Mouse (Mus musculus): ENCODE measurements around the gene Psmb6. TPM values are rescaled to one million over a fixed set of nuclear protein-coding genes. Genes with fewer than 3 reads are reported as not detected.

Psmb6 gene
- 709 and 761 TPM in 2 replicates for polyA plus RNA-seq (2014; fragmentation: Nextera tagmentation; extraction: Ambion mirVana)

GRCm38 (mm10) chr11:70525184-70525678 is at the start of gene Psmb6:
Gene Psmb6 (plus strand): TSS chr11:70525367.
- under 1% methylated on average over 25 of the region's 26 CpGs for WGBS
- H3K27me3 ChIP-seq (ENCODE audit: control insufficient read depth, insufficient read depth, low read length): no peaks in the 10 kb centered on the region
- H3K4me2 ChIP-seq (replicated peaks; ENCODE audit: low read depth, low read length): peak within 1 kb of the TSS; percentile 79
- no peaks in the 10 kb centered on the region for H3K9me3 ChIP-seq (ENCODE audit: control insufficient read depth, low read depth, low read length)
- peak within 1 kb of the TSS; percentile 11; the same call in 1 of the 2 replicates for H3K27ac ChIP-seq (ENCODE audit: low read length)
- H3K4me3 ChIP-seq (ENCODE audit: low read depth, low read length): peak within 1 kb of the TSS; percentile 69
- peak within 1 kb of the TSS; percentile 63 for H3K9ac ChIP-seq (replicated peaks; ENCODE audit: low read depth, low read length)
- H3K36me3 ChIP-seq (ENCODE audit: control insufficient read depth, insufficient read depth, low read length): peaks cover 21% of the 10 kb centered on the region
- H3K4me1 ChIP-seq (ENCODE audit: control insufficient read depth, insufficient read depth, low read length): peaks cover 6% of the 10 kb centered on the region; the same call in 1 of the 2 replicates
- ATAC-seq (ENCODE audit: insufficient number of reproducible peaks, insufficient read depth, low FRiP score, low read depth): peak; percentile 90

GRCm38 (mm10) chr11:70485498-70485897 is 39.7 kb upstream of the Psmb6 start:
- WGBS: 59% methylated on average over 2 of the region's 2 CpGs
- H3K4me2 ChIP-seq (replicated peaks; ENCODE audit: low read depth, low read length): no peak overlapping the region
- no peak overlapping the region for H3K4me3 ChIP-seq (ENCODE audit: low read depth, low read length)
- H3K9me3 ChIP-seq (ENCODE audit: control insufficient read depth, low read depth, low read length): no peaks in the 10 kb centered on the region
- H3K27ac ChIP-seq (ENCODE audit: low read length): no peak overlapping the region
- no peak for ATAC-seq (ENCODE audit: insufficient number of reproducible peaks, insufficient read depth, low FRiP score, low read depth)
- H3K36me3 ChIP-seq (ENCODE audit: control insufficient read depth, insufficient read depth, low read length): no peaks in the 10 kb centered on the region
- no peaks in the 10 kb centered on the region for H3K27me3 ChIP-seq (ENCODE audit: control insufficient read depth, insufficient read depth, low read length)
- no peak overlapping the region for H3K9ac ChIP-seq (replicated peaks; ENCODE audit: low read depth, low read length)
- H3K4me1 ChIP-seq (ENCODE audit: control insufficient read depth, insufficient read depth, low read length): no peaks in the 10 kb centered on the region

GRCm38 (mm10) chr11:70487816-70488215 is 37.4 kb upstream of the Psmb6 start:
- no peaks in the 10 kb centered on the region for H3K36me3 ChIP-seq (ENCODE audit: control insufficient read depth, insufficient read depth, low read length)
- H3K27me3 ChIP-seq (ENCODE audit: control insufficient read depth, insufficient read depth, low read length): no peaks in the 10 kb centered on the region
- H3K27ac ChIP-seq (ENCODE audit: low read length): no peak overlapping the region
- ATAC-seq (ENCODE audit: insufficient number of reproducible peaks, insufficient read depth, low FRiP score, low read depth): no peak
- WGBS: 40% methylated on average over 4 of the region's 4 CpGs
- no peaks in the 10 kb centered on the region for H3K4me1 ChIP-seq (ENCODE audit: control insufficient read depth, insufficient read depth, low read length)
- no peak overlapping the region for H3K4me3 ChIP-seq (ENCODE audit: low read depth, low read length)
- no peak overlapping the region for H3K4me2 ChIP-seq (replicated peaks; ENCODE audit: low read depth, low read length)
- H3K9ac ChIP-seq (replicated peaks; ENCODE audit: low read depth, low read length): no peak overlapping the region
- peaks cover 4% of the 10 kb centered on the region; the same call in 1 of the 2 replicates for H3K9me3 ChIP-seq (ENCODE audit: control insufficient read depth, low read depth, low read length)

DNA sequence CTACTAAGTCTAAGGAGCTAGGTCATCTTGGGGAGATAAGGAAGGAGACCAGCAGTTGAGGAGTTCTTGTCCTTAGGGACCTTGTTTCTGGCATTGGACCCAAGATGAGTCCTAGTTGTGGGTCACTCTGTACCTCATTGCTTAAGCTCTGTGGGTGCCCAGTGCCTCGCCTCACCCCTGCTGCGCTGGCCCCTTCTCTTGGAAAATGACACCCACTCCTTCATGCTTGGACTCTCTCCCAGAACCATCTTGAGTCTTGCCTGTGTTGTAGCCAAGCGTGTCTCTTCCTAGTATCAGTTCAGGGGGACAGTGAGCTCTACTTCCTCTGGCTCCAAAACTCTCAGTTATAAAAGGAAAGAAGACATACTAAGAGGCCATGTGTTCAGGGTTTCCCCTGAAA is 36.0 kb upstream of the Psmb6 start:
- no peaks in the 10 kb centered on the region for H3K27me3 ChIP-seq (ENCODE audit: control insufficient read depth, insufficient read depth, low read length)
- H3K9ac ChIP-seq (replicated peaks; ENCODE audit: low read depth, low read length): no peak overlapping the region
- ATAC-seq (ENCODE audit: insufficient number of reproducible peaks, insufficient read depth, low FRiP score, low read depth): no peak
- no peak overlapping the region for H3K4me3 ChIP-seq (ENCODE audit: low read depth, low read length)
- no peak overlapping the region for H3K4me2 ChIP-seq (replicated peaks; ENCODE audit: low read depth, low read length)
- H3K4me1 ChIP-seq (ENCODE audit: control insufficient read depth, insufficient read depth, low read length): no peaks in the 10 kb centered on the region
- peaks cover 4% of the 10 kb centered on the region; the same call in 1 of the 2 replicates for H3K9me3 ChIP-seq (ENCODE audit: control insufficient read depth, low read depth, low read length)
- 85% methylated on average over 3 of the region's 3 CpGs for WGBS
- H3K27ac ChIP-seq (ENCODE audit: low read length): no peak overlapping the region
- no peaks in the 10 kb centered on the region for H3K36me3 ChIP-seq (ENCODE audit: control insufficient read depth, insufficient read depth, low read length)

- Histone ChIP-seq H3K27me3 (ENCODE audit: control insufficient read depth, insufficient read depth, low read length) (no peaks in the 10 kb centered on the region), H3K4me2 (replicated peaks; ENCODE audit: low read depth, low read length) (no peak overlapping the region), H3K27ac (ENCODE audit: low read length) (no peak overlapping the region), H3K9ac (replicated peaks; ENCODE audit: low read depth, low read length) (no peak overlapping the region), H3K4me1 (ENCODE audit: control insufficient read depth, insufficient read depth, low read length) (no peaks in the 10 kb centered on the region), H3K4me3 (ENCODE audit: low read depth, low read length) (no peak overlapping the region), H3K9me3 (ENCODE audit: control insufficient read depth, low read depth, low read length) (peaks cover 4% of the 10 kb centered on the region; the same call in 1 of the 2 replicates), H3K36me3 (ENCODE audit: control insufficient read depth, insufficient read depth, low read length) (no peaks in the 10 kb centered on the region)
- 85% methylated on average over 6 of the region's 6 CpGs for WGBS
- no peak for ATAC-seq (ENCODE audit: insufficient number of reproducible peaks, insufficient read depth, low FRiP score, low read depth)
Observed at GRCm38 (mm10) chr11:70489684-70490083, 35.5 kb upstream of the Psmb6 start.

DNA sequence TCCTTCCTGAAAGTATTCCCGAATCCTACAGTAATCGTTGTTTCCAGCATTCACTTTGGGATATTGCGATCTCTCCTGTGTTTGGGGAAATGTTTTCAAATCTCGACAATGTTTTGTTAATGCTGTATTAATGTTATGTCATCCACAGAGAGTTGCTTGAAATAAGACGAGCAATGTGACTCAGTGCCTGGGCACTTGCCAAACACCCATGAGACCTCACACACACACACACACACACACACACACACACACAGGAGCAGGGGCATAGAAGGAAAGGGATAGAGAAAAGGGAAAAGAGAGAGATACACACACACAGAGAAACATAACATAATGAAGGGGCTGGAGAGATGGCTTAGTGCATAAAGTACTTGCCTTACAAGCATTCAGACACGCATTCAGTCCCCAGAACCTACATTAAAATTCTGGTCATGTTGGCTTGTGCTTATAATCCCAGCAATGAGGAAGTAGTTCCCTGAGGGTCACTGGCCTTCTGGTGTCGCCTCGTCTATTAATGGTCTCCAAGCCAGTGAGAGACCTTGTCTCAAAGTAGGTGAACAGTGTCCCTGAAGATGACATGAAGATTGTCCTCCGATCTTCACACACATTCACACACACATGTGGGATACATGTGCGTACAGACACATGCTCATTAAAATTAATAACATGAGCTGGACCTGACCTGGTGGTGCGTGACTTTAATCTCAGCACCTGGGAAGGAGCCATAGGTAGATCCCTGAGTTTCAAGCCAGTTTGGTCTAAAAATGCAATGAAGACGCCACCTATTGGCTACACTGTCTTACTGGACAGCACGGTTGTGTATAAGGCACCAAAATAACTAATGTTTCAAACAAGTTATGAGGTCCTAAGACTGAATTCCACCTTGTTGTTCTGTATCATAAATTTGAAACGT is 25.3 kb upstream of the Psmb6 start:
- WGBS: 67% methylated on average over 14 of the region's 14 CpGs
- no peaks in the 10 kb centered on the region for H3K36me3 ChIP-seq (ENCODE audit: control insufficient read depth, insufficient read depth, low read length)

GRCm38 (mm10) chr11:70500476-70500812 is 24.7 kb upstream of the Psmb6 start:
- H3K9me3 ChIP-seq (ENCODE audit: control insufficient read depth, low read depth, low read length): no peaks in the 10 kb centered on the region
- no peak overlapping the region for H3K4me3 ChIP-seq (ENCODE audit: low read depth, low read length)
- no peak overlapping the region for H3K27ac ChIP-seq (ENCODE audit: low read length)
- 69% methylated on average over 1 of the region's 1 CpGs for WGBS
- H3K36me3 ChIP-seq (ENCODE audit: control insufficient read depth, insufficient read depth, low read length): no peaks in the 10 kb centered on the region
- H3K4me2 ChIP-seq (replicated peaks; ENCODE audit: low read depth, low read length): no peak overlapping the region
- H3K9ac ChIP-seq (replicated peaks; ENCODE audit: low read depth, low read length): no peak overlapping the region
- no peaks in the 10 kb centered on the region for H3K4me1 ChIP-seq (ENCODE audit: control insufficient read depth, insufficient read depth, low read length)
- H3K27me3 ChIP-seq (ENCODE audit: control insufficient read depth, insufficient read depth, low read length): no peaks in the 10 kb centered on the region
- no peak for ATAC-seq (ENCODE audit: insufficient number of reproducible peaks, insufficient read depth, low FRiP score, low read depth)

More for the DNA sequence above, 25.3 kb upstream of the Psmb6 start:
- Histone ChIP-seq H3K27me3 (ENCODE audit: control insufficient read depth, insufficient read depth, low read length) (no peaks in the 10 kb centered on the region), H3K27ac (ENCODE audit: low read length) (no peak overlapping the region), H3K4me2 (replicated peaks; ENCODE audit: low read depth, low read length) (no peak overlapping the region), H3K9me3 (ENCODE audit: control insufficient read depth, low read depth, low read length) (no peaks in the 10 kb centered on the region), H3K4me3 (ENCODE audit: low read depth, low read length) (no peak overlapping the region), H3K4me1 (ENCODE audit: control insufficient read depth, insufficient read depth, low read length) (no peaks in the 10 kb centered on the region), H3K9ac (replicated peaks; ENCODE audit: low read depth, low read length) (no peak overlapping the region)
- ATAC-seq (ENCODE audit: insufficient number of reproducible peaks, insufficient read depth, low FRiP score, low read depth): no peak

DNA sequence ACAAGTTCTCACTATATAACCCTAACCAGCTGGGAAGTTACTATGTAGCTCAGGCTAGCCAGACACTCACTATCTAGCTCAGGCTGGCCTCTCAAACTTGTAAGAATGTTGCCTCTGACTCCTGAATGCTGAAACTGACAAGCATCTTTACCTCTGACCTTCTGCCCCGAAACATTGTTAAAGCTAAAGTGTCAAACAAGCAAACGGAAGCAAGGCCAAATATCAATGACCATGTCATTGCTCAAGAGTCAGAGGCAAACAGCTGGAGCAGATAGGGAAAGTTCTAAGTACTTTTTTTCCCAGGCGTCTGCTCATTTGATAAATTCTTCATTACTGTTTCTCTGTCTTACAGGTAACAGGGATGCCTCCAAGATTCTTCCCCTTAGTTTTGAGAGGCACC is 23.1 kb upstream of the Psmb6 start:
- Histone ChIP-seq H3K4me3 (ENCODE audit: low read depth, low read length) (no peak overlapping the region), H3K27ac (ENCODE audit: low read length) (no peak overlapping the region), H3K9ac (replicated peaks; ENCODE audit: low read depth, low read length) (no peak overlapping the region), H3K27me3 (ENCODE audit: control insufficient read depth, insufficient read depth, low read length) (no peaks in the 10 kb centered on the region), H3K9me3 (ENCODE audit: control insufficient read depth, low read depth, low read length) (no peaks in the 10 kb centered on the region), H3K4me1 (ENCODE audit: control insufficient read depth, insufficient read depth, low read length) (no peaks in the 10 kb centered on the region), H3K36me3 (ENCODE audit: control insufficient read depth, insufficient read depth, low read length) (no peaks in the 10 kb centered on the region), H3K4me2 (replicated peaks; ENCODE audit: low read depth, low read length) (no peak overlapping the region)
- 50% methylated on average over 3 of the region's 3 CpGs for WGBS
- no peak for ATAC-seq (ENCODE audit: insufficient number of reproducible peaks, insufficient read depth, low FRiP score, low read depth)
